Mouse (Mus musculus): Measurements from ENCODE around the gene Cab39l.

Cab39l gene

DNA sequence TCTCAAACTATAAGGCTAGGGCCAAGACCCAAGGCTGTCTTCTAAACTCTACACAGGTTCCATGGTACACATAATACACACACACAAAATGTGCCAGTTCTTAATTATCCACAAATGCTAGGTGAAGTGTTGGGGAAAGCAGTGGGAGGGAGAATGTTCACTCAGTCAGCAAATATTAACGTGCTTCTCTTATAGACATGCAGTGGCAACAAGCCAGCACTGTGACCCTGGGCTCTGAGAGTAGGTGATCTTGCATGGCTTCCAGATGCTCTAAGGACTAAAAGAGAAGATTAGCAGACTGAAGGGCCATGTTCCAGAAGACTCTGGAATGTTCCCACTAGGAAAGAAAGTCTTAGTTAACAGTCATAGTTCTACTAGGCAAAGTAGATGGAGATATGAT lies 90.0 kb downstream of the Cab39l start:
- TF ChIP-seq CTCF (conservative IDR thresholded peaks at IDR 0.05; ENCODE audit: low read length): no peak
- no peak for TF ChIP-seq NANOG (IDR thresholded peaks at IDR 0.05; ENCODE audit: borderline replicate concordance, low read length)
- TF ChIP-seq POU5F1 (IDR thresholded peaks at IDR 0.05; ENCODE audit: borderline replicate concordance, low read length): no peak

DNA sequence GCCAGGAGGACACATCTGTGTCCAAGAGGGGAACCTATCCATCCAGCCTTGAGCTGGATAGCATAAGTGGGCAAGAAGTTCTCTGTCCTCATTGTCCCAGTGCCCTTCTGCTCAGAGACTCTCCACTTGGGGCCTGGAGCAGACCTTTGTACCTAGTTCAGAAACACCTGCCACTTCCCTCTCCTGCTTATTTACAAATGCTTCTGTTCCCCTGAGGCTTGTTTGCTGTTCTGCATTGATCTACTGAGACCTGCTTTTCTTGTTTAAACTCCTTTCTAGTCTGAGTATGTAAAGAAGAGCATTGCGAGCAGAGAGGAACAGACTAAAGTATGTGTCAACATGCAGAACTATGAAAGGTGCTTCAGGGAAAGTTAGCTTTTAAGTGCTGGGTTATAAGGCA lies 92.2 kb downstream of the Cab39l start:
- Histone ChIP-seq H3K9me3 (ENCODE audit: low read length) (no peaks in the 10 kb centered on the region), H3K4me1 (replicated peaks; ENCODE audit: low read depth, low read length) (peaks cover 33% of the 10 kb centered on the region), H3K27me3 (ENCODE audit: insufficient read depth, low read length) (no peaks in the 10 kb centered on the region), H3K4me3 (replicated peaks; ENCODE audit: low read length) (no peak overlapping the region), H3K36me3 (ENCODE audit: insufficient read depth, low read length) (peaks cover 8% of the 10 kb centered on the region; the same call in 1 of the 2 replicates)
- TF ChIP-seq NANOG (IDR thresholded peaks at IDR 0.05; ENCODE audit: borderline replicate concordance, low read length): no peak
- TF ChIP-seq CTCF (conservative IDR thresholded peaks at IDR 0.05; ENCODE audit: low read length): no peak
- TF ChIP-seq POU5F1 (IDR thresholded peaks at IDR 0.05; ENCODE audit: borderline replicate concordance, low read length): no peak

More for the DNA sequence above, 90.0 kb downstream of the Cab39l start:
- Histone ChIP-seq H3K4me1 (replicated peaks; ENCODE audit: low read depth, low read length) (peaks cover 29% of the 10 kb centered on the region), H3K9me3 (ENCODE audit: low read length) (no peaks in the 10 kb centered on the region), H3K36me3 (ENCODE audit: insufficient read depth, low read length) (peaks cover 8% of the 10 kb centered on the region; the same call in 1 of the 2 replicates), H3K4me3 (replicated peaks; ENCODE audit: low read length) (no peak overlapping the region), H3K27me3 (ENCODE audit: insufficient read depth, low read length) (no peaks in the 10 kb centered on the region)

DNA sequence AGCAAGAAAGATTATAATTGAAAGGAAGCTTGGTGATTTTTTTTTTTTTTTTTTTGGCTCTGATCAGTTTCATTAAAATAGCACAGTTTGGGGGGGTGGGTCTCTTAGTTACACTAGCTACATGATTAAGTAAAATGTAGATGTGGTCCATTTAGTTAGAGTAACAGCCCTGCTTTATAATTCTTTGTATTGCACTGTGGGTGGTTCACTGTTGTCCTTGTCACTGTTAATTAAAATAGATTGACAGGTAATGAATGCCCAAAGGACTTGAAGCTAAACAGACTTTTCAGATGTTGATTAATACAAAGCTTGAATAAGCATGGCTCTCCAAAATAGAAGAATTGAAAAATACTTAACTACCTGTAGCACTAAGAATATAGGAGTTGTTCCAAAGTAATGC lies 93.1 kb downstream of the Cab39l start:
- Histone ChIP-seq H3K27me3 (ENCODE audit: insufficient read depth, low read length) (no peaks in the 10 kb centered on the region), H3K9me3 (ENCODE audit: low read length) (no peaks in the 10 kb centered on the region), H3K4me1 (replicated peaks; ENCODE audit: low read depth, low read length) (peaks cover 33% of the 10 kb centered on the region), H3K36me3 (ENCODE audit: insufficient read depth, low read length) (peaks cover 8% of the 10 kb centered on the region), H3K4me3 (replicated peaks; ENCODE audit: low read length) (no peak overlapping the region)
- TF ChIP-seq POU5F1 (IDR thresholded peaks at IDR 0.05; ENCODE audit: borderline replicate concordance, low read length): no peak
- peak; percentile 89; the same call in 1 of the 2 replicates for TF ChIP-seq NANOG (IDR thresholded peaks at IDR 0.05; ENCODE audit: borderline replicate concordance, low read length)

DNA sequence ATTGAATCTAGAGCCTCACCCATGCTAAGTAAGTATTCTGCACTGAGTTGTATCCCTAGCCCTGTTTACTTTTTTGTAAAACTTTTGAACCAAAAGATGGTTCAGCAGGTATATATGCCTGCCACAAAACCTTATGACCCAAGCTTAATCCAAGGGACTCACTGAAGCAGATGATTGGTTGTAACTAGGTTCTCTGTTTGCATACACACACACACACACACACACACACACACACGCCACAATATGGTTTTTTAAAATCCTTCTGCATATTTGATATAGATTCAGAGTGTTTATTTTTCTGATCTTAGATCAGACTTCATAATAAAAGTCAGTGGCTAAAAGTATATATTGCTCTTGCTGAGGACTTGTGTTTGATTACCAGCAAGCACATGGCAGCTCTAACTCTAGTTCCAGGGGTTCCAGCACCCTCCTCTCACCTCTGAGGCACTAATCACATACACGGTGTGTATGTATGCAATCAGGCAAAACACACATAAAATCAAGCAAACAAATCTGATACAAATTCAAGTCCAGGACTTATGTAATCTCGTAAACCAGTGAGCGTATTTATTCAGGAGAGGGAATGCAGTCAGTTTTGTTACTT lies 97.2 kb downstream of the Cab39l start:
- TF ChIP-seq CTCF (conservative IDR thresholded peaks at IDR 0.05; ENCODE audit: low read length): no peak
- TF ChIP-seq NANOG (IDR thresholded peaks at IDR 0.05; ENCODE audit: borderline replicate concordance, low read length): no peak
- no peak for TF ChIP-seq POU5F1 (IDR thresholded peaks at IDR 0.05; ENCODE audit: borderline replicate concordance, low read length)
- Histone ChIP-seq H3K4me1 (replicated peaks; ENCODE audit: low read depth, low read length) (peaks cover 31% of the 10 kb centered on the region), H3K36me3 (ENCODE audit: insufficient read depth, low read length) (peaks cover 6% of the 10 kb centered on the region; the same call in 1 of the 2 replicates), H3K27me3 (ENCODE audit: insufficient read depth, low read length) (no peaks in the 10 kb centered on the region), H3K9me3 (ENCODE audit: low read length) (no peaks in the 10 kb centered on the region), H3K4me3 (replicated peaks; ENCODE audit: low read length) (no peak overlapping the region)

DNA sequence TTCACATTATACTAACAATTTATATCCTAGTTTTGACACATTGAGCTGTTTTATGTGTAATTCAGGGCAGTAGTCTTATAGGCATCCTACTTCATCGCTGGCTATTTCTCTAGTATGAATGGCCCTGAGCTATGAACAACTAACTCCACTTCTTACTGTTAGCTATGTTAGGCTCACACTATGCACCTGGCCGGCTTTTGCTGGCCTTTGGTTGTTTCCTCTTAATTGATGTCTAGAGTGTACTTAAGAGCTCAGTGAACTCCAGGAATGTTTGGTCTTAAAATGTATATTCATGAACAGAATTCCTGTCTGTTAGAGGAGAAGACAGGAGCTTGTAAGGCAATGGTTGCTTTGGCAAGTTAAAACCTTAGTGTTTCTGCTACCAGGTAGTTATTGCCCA lies 99.5 kb downstream of the Cab39l start:
- no peaks in the 10 kb centered on the region for H3K9me3 ChIP-seq (ENCODE audit: low read length)

DNA sequence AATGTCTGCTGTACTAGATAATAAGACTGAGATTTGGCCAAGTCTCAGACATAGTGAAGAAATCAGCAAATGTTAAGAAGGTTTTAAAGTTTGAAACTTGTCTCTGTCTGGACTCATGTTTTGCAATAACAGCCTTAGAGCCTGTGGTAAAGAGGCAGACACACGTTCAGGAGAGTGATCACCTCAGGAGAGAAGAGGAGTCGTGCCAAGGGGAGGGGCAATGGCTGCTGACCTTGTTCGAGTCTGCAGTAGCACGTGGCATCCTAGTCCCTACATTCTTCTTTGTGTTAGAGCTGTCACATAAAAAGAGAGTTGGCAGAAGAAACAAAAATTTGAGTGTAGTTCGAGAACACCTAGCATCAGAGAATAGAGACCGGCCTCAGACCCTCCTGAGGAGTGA lies 100.0 kb downstream of the Cab39l start:
- no peaks in the 10 kb centered on the region for H3K9me3 ChIP-seq (ENCODE audit: low read length)
- peaks cover 4% of the 10 kb centered on the region for H3K4me1 ChIP-seq (replicated peaks; ENCODE audit: low read depth, low read length)
- TF ChIP-seq NANOG (IDR thresholded peaks at IDR 0.05; ENCODE audit: borderline replicate concordance, low read length): no peak
- TF ChIP-seq POU5F1 (IDR thresholded peaks at IDR 0.05; ENCODE audit: borderline replicate concordance, low read length): no peak
- TF ChIP-seq CTCF (conservative IDR thresholded peaks at IDR 0.05; ENCODE audit: low read length): no peak
- H3K4me3 ChIP-seq (replicated peaks; ENCODE audit: low read length): no peak overlapping the region
- H3K27me3 ChIP-seq (ENCODE audit: insufficient read depth, low read length): no peaks in the 10 kb centered on the region
- peaks cover 6% of the 10 kb centered on the region; the same call in 1 of the 2 replicates for H3K36me3 ChIP-seq (ENCODE audit: insufficient read depth, low read length)

More for the DNA sequence above, 99.5 kb downstream of the Cab39l start:
- TF ChIP-seq NANOG (IDR thresholded peaks at IDR 0.05; ENCODE audit: borderline replicate concordance, low read length): no peak
- no peak for TF ChIP-seq CTCF (conservative IDR thresholded peaks at IDR 0.05; ENCODE audit: low read length)
- TF ChIP-seq POU5F1 (IDR thresholded peaks at IDR 0.05; ENCODE audit: borderline replicate concordance, low read length): no peak
- no peak overlapping the region for H3K4me3 ChIP-seq (replicated peaks; ENCODE audit: low read length)
- H3K27me3 ChIP-seq (ENCODE audit: insufficient read depth, low read length): no peaks in the 10 kb centered on the region
- peaks cover 10% of the 10 kb centered on the region for H3K4me1 ChIP-seq (replicated peaks; ENCODE audit: low read depth, low read length)
- H3K36me3 ChIP-seq (ENCODE audit: insufficient read depth, low read length): peaks cover 6% of the 10 kb centered on the region; the same call in 1 of the 2 replicates

DNA sequence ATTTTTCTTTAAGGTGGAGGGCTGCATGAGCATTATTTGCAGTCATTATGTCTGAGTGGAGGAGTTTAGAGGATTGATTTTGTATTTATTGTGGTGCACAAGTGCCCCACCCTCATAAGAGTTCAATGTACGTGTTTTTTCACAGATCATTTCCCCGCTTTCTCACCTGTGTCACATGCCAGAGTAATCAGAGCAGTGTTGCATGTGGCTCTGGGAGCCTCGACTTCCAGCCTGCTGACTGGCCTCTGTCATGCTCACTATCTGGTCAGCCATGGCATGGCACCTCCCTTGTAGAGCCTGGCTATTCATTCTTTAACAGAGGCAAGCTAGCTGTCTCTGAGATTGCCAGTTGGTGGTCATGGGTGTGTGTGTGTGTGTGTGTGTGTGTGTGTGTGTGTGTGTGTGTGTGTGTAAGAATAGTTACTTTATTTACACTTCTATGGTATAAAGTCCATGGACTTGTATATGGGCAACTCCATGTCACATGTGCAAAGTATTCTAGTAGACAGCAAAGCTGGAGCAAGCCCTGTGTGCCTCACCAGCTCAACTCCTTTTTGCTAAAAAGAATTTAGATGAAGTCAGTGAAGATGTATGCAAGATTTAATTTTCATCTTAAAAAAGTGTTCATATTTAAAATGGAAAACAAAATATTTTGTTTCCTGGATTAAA lies 102.5 kb downstream of the Cab39l start:
- Histone ChIP-seq H3K4me3 (replicated peaks; ENCODE audit: low read length) (no peak overlapping the region), H3K36me3 (ENCODE audit: insufficient read depth, low read length) (peaks cover 16% of the 10 kb centered on the region), H3K27me3 (ENCODE audit: insufficient read depth, low read length) (no peaks in the 10 kb centered on the region), H3K4me1 (replicated peaks; ENCODE audit: low read depth, low read length) (no peaks in the 10 kb centered on the region), H3K9me3 (ENCODE audit: low read length) (no peaks in the 10 kb centered on the region)
- TF ChIP-seq NANOG (IDR thresholded peaks at IDR 0.05; ENCODE audit: borderline replicate concordance, low read length): no peak

DNA sequence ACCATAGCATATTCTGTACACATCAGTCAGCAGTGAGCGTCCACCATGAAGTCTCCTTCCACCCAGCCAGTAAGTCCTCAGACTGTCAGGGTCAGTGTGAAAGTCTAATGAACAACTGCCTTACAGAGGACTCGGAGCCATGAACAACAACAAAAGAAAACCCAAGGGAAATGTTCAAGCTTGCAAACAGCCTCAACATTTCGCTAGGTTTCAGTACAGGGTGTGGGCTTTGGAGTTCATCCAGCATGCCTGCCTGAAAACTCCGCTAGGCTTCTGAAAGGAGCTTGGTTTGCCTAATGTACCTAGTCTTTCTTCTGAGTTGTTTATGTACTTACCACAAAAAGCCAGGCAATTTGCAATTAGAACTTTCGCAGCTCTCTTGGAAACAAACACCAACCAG lies 103.2 kb downstream of the Cab39l start:
- H3K4me3 ChIP-seq (replicated peaks; ENCODE audit: low read length): no peak overlapping the region
- H3K36me3 ChIP-seq (ENCODE audit: insufficient read depth, low read length): peaks cover 16% of the 10 kb centered on the region
- H3K9me3 ChIP-seq (ENCODE audit: low read length): no peaks in the 10 kb centered on the region
- TF ChIP-seq POU5F1 (IDR thresholded peaks at IDR 0.05; ENCODE audit: borderline replicate concordance, low read length) (no peak), NANOG (IDR thresholded peaks at IDR 0.05; ENCODE audit: borderline replicate concordance, low read length) (no peak), CTCF (conservative IDR thresholded peaks at IDR 0.05; ENCODE audit: low read length) (no peak)
- H3K4me1 ChIP-seq (replicated peaks; ENCODE audit: low read depth, low read length): no peaks in the 10 kb centered on the region
- no peaks in the 10 kb centered on the region for H3K27me3 ChIP-seq (ENCODE audit: insufficient read depth, low read length)

All from E14TG2a.4 (cell line).